Mouse (Mus musculus) skeletal muscle tissue, adult 2 months (tissue): Measurements from ENCODE around the gene Hsd3b4.
"Not testable (repeated sequence)": the region's sequence is repeated elsewhere in the genome, so short reads cannot be mapped to it uniquely, and the experiment has no call there.

Experiments used
- DNase-seq: peaks from one replicate; pipeline ENCODE4 v3.0.0-alpha.2; 2012; ENCODE audit warnings: low read depth, low spot score

Gene Hsd3b4

DNA sequence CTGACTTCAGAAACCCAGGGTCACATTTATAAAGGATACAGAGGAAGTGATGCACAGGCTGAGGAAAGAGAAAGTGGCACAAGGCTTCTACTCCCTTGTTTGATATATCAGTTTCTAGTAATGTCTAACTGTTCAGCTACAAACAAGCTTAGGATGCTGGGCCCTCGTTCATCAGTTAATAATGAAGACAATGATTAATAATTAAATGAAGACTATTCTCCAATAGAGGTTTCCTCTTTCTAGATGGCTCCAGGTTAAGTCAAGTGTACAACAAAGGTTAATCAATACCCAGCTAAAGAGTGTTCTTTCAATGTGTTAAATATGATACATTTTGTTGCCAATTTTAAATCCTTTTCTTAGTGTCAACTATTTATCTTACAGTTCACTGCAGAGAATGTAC lies at the start of gene Hsd3b4:
Gene Hsd3b4, minus strand, starts transcription at position 101 of the 400 bp plus-strand sequence.
- not testable (repeated sequence) for DNase-seq

DNA sequence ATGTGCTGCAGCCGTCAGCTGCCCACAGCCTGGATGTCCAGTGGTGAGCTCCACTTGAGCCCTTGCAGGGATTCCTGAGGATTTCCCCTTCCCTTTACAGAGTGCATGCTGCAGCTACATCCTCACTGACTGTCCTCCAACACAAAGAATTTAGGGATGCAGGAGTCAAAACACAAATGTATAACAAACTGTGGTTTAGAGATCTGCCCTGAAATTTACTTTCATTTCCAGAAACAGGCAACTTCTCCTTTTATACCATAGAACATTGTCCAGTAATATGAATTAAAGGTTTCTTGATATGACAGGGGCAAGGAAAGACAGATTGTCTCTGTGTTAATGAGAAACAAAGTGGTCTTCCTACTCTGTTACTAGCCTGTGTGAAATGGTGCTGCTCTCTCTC lies 40.5 kb upstream of the Hsd3b4 start:
- not testable (repeated sequence) for DNase-seq

DNA sequence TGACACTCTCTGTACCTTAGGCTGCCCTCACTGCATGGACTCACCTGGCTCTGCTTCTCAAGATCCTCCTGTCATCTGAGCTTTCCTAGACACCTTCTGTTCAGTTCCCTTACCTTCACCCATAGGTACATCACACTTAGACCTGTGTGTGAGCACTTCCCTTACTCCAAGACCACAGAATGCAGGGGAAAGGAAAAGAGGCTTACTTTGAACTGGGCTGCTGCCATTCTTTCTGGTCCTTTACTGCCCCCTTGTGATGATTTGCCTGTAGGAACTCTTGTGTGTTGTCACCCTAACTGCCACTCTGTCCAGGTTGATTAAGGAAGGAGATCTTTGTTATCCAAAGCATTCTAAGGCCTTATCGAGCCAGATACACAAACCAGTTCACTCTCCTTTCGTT lies 39.9 kb upstream of the Hsd3b4 start:
- not testable (repeated sequence) for DNase-seq

DNA sequence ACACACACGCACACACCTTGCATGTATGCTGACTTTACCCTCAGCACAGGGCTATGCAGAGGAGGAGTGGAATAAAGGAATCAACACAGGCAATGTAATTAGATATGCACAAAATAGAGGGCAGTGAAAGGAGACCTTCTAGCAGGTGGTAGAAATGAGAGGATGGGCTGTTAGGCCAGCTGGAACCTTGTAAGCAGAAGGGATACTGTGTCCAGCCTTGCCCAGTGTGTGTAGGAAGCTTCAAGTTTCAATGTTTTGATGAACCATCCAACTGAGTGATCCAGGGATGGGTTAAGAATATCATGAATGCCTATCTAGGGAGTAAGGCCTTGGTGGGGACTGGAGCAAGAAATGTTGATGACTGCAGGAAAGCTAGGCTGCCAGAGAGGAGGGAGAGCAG lies 38.2 kb upstream of the Hsd3b4 start:
- DNase-seq, result not testable (repeated sequence)

DNA sequence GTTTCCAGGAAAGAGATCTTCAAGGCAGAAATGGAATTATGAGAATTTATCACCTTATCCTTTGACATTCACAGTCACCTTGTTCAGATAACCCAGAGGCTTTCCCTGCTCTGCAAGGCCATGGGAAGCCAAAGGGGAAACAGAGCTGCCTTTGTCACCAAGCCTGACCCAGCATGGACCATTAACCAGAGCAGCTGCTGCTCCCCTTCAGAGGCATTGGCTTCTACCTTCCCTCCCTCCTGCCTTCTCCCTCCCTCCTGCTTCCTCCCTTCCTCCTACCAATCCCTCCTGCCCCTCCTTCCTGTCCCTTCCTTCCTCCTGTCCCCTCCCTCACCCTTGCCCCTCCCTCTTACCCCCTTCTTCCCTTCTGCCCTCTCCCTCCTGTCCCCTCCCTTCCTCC lies 37.3 kb upstream of the Hsd3b4 start:
- DNase-seq, result not testable (repeated sequence)

DNA sequence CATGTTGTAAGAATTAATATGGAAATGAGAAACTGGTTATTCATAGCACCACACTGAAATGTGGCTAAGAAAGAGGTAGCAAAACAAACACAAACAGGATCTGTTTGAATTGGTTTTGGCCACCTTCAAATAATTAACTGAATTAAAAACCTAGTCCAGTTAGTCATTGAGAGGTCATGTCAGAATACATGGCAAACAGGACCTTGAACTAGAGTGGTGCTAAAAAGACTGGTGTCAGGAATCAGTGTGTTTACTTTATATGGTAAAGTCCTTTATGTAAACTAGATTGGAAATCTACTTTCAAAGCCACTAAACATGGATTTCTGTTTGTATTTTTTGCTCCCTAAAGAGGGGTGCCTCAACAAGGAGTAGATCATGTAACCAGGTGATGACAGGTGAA lies 14.7 kb upstream of the Hsd3b4 start:
- DNase-seq, result not testable (repeated sequence)

DNA sequence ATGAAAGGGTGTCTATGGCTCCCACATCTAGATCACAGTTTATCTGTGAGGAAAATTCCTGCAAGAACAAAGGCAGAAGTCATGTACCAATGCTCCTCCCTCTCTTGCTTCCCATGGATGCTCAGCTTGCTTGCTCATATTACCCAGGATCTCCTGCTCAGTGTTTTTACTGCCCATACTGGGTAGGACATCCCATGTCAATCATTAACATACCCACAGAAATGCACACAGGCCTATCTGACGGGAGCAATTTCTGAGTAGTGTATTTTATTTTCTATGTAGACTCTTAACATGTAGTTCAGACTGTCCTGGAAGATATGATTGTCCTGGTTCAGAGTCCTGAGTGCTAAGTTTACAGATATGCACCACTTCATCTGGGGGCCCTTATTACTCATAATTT lies 14.2 kb upstream of the Hsd3b4 start:
- DNase-seq, result not testable (repeated sequence)

DNA sequence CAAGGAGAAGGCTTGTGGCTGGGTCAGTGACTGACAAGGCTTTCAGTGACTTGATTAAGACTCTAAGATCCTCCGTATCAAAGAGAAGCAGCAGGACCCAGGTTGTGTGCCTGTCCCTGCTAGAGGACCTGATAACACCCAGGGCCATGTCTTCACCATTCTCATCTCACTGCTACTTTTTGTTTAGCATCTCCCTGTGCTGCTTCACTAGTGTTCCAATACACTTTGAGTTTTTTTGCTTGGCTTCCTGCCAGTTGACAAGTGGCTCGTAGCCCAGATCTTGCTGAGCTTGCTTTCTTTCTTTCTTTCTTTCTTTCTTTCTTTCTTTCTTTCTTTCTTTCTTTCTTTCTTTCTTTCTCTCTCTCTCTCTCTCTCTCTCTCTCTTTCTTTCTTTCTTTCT lies 12.5 kb upstream of the Hsd3b4 start:
- DNase-seq, result not testable (repeated sequence)

DNA sequence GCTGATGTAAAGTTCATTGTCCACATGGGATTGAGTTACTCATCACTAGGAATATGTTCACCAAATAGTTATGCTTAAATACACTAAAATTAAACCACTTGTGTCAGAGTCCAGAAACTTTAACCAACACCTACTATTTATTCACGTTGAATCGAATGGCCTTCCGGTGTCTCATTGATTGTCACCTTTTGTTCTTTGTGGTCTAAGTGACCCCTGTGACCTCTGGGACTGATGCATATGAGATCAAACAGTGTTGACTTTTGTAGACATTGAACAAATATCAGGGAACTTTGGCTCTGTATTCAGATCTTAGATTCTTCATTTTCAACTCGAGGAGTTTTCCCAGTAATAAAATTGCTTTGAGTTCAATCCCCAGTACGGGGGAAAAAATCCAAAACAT lies 3.1 kb downstream of the Hsd3b4 start:
- not testable (repeated sequence) for DNase-seq

DNA sequence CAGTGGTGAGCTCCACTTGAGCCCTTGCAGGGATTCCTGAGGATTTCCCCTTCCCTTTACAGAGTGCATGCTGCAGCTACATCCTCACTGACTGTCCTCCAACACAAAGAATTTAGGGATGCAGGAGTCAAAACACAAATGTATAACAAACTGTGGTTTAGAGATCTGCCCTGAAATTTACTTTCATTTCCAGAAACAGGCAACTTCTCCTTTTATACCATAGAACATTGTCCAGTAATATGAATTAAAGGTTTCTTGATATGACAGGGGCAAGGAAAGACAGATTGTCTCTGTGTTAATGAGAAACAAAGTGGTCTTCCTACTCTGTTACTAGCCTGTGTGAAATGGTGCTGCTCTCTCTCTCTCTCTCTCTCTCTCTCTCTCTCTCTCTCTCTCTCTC lies 12.9 kb downstream of the Hsd3b4 start:
- not testable (repeated sequence) for DNase-seq

DNA sequence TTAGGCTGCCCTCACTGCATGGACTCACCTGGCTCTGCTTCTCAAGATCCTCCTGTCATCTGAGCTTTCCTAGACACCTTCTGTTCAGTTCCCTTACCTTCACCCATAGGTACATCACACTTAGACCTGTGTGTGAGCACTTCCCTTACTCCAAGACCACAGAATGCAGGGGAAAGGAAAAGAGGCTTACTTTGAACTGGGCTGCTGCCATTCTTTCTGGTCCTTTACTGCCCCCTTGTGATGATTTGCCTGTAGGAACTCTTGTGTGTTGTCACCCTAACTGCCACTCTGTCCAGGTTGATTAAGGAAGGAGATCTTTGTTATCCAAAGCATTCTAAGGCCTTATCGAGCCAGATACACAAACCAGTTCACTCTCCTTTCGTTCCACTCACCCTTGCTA lies 13.6 kb downstream of the Hsd3b4 start:
- not testable (repeated sequence) for DNase-seq

DNA sequence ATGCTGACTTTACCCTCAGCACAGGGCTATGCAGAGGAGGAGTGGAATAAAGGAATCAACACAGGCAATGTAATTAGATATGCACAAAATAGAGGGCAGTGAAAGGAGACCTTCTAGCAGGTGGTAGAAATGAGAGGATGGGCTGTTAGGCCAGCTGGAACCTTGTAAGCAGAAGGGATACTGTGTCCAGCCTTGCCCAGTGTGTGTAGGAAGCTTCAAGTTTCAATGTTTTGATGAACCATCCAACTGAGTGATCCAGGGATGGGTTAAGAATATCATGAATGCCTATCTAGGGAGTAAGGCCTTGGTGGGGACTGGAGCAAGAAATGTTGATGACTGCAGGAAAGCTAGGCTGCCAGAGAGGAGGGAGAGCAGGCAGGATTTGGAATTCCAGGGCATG lies 15.3 kb downstream of the Hsd3b4 start:
- not testable (repeated sequence) for DNase-seq

DNA sequence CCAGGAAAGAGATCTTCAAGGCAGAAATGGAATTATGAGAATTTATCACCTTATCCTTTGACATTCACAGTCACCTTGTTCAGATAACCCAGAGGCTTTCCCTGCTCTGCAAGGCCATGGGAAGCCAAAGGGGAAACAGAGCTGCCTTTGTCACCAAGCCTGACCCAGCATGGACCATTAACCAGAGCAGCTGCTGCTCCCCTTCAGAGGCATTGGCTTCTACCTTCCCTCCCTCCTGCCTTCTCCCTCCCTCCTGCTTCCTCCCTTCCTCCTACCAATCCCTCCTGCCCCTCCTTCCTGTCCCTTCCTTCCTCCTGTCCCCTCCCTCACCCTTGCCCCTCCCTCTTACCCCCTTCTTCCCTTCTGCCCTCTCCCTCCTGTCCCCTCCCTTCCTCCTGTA lies 16.1 kb downstream of the Hsd3b4 start:
- not testable (repeated sequence) for DNase-seq

DNA sequence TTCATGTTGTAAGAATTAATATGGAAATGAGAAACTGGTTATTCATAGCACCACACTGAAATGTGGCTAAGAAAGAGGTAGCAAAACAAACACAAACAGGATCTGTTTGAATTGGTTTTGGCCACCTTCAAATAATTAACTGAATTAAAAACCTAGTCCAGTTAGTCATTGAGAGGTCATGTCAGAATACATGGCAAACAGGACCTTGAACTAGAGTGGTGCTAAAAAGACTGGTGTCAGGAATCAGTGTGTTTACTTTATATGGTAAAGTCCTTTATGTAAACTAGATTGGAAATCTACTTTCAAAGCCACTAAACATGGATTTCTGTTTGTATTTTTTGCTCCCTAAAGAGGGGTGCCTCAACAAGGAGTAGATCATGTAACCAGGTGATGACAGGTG lies 38.8 kb downstream of the Hsd3b4 start:
- DNase-seq, result not testable (repeated sequence)

DNA sequence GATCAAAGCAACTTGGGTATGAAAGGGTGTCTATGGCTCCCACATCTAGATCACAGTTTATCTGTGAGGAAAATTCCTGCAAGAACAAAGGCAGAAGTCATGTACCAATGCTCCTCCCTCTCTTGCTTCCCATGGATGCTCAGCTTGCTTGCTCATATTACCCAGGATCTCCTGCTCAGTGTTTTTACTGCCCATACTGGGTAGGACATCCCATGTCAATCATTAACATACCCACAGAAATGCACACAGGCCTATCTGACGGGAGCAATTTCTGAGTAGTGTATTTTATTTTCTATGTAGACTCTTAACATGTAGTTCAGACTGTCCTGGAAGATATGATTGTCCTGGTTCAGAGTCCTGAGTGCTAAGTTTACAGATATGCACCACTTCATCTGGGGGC lies 39.3 kb downstream of the Hsd3b4 start:
- DNase-seq, result not testable (repeated sequence)

DNA sequence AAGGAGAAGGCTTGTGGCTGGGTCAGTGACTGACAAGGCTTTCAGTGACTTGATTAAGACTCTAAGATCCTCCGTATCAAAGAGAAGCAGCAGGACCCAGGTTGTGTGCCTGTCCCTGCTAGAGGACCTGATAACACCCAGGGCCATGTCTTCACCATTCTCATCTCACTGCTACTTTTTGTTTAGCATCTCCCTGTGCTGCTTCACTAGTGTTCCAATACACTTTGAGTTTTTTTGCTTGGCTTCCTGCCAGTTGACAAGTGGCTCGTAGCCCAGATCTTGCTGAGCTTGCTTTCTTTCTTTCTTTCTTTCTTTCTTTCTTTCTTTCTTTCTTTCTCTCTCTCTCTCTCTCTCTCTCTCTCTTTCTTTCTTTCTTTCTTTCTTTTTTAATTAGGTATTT lies 41.0 kb downstream of the Hsd3b4 start:
- not testable (repeated sequence) for DNase-seq

DNA sequence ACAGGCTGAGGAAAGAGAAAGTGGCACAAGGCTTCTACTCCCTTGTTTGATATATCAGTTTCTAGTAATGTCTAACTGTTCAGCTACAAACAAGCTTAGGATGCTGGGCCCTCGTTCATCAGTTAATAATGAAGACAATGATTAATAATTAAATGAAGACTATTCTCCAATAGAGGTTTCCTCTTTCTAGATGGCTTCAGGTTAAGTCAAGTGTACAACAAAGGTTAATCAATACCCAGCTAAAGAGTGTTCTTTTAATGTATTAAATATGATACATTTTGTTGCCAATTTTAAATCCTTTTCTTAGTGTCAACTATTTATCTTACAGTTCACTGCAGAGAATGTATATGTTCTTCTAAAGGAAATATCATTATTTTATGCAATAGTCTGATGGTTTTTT lies 53.3 kb downstream of the Hsd3b4 start, which contains the start of gene Gm4450:
Gene Gm4450, minus strand, starts transcription at position 101 of the 400 bp plus-strand sequence.
- DNase-seq, result not testable (repeated sequence)

DNA sequence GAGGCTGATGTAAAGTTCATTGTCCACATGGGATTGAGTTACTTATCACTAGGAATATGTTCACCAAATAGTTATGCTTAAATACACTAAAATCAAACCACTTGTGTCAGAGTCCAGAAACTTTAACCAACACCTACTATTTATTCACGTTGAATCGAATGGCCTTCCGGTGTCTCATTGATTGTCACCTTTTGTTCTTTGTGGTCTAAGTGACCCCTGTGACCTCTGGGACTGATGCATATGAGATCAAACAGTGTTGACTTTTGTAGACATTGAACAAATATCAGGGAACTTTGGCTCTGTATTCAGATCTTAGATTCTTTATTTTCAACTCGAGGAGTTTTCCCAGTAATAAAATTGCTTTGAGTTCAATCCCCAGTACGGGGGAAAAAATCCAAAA lies 56.5 kb downstream of the Hsd3b4 start:
- not testable (repeated sequence) for DNase-seq
